Mouse (Mus musculus): ENCODE results near the gene Cyth1.

DNA sequence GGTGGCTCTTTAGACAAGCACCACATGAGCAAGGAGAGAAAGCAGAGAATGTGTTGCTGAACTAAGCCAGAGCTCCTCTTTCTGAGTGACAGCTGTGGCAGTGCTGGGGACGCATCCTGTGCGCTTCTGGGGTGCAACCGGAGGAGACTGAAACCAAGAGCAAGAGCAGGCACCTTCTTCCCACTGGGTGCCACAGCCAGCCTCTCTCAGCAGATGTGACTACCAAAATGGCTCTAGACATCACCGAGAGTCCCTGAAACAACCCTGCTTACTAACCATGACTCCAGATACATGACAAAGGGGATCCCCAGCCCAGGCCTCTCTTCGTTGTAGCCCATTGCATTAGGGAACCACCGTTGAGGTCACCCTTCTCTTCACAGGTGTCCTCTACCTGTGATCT, 44.9 kb downstream of the Cyth1 start:
- TF ChIP-seq CTCF (IDR thresholded peaks at IDR 0.05; ENCODE audit: low read depth): no peak
- TF ChIP-seq EP300 (optimal IDR thresholded peaks at IDR 0.05): no peak
